Mouse (Mus musculus): Measurements from ENCODE around the gene 3110070M22Rik. TPM values are rescaled to one million over a fixed set of nuclear protein-coding genes. Genes with fewer than 3 reads are reported as not detected.
A peak's percentile ranks its signal among the peaks of the same experiment; 100 is the strongest.
"Not testable (repeated sequence)": the region's sequence is repeated elsewhere in the genome, so short reads cannot be mapped to it uniquely, and the experiment has no call there.

The 3110070M22Rik gene
- 1.4 and 1.8 TPM in 2 replicates for polyA plus RNA-seq (2015; fragmentation: Nextera tagmentation; extraction: Ambion mirVana)

DNA sequence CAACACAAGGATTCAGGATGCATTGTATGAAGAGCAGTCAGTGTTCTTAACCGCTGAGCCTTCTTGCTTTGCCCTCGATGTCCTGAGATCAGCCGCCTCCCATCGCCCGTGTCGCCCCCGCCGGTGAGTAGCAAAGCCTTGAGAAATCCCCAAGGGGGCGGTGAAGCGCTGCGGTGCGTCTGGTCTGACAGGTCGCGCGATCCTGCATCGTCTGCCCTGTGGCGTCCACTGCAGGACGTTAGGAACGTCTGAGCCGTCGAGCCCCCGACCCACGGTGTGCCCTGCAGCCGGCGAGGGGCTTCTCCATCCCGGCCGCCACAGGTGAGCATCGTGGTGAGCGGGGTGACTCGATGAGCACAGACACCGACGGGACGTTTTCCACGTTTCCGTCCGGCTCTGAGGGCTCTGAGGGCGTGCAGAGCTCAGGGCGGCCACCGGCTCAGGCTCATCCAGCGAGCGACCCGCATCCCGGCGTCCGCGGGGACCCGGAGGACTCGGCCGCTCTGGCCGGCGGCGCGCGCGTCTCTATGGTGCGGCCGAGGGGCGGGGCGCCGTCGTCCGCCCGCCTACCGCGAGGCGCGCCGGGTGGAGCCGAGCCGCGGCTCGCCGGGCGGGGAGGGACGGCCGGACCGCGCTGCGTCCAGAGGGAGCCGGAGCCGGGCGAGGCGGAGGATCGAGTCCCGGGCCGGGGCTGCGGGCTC is at the start of gene 3110070M22Rik, which contains the start of gene Tmem267:
3110070M22Rik (minus strand) TSS at position 504 of the 701 bp plus-strand sequence.
Tmem267 (plus strand) TSS at position 160 of the 701 bp plus-strand sequence.
- Histone ChIP-seq H3K27me3 (no peaks in the 10 kb centered on the region), H3K27ac (replicated peaks) (peak within 1 kb of the TSS; percentile 1; the same call in 1 of the 2 replicates), H3K4me3 (replicated peaks) (no peak within 1 kb of the TSS), H3K4me1 (no peaks in the 10 kb centered on the region), H3K9me3 (replicated peaks) (peaks cover 16% of the 10 kb centered on the region), H3K9ac (no peak within 1 kb of the TSS), H3K36me3 (peaks cover 32% of the 10 kb centered on the region), H3K4me2 (replicated peaks) (peak within 1 kb of the TSS; percentile 30)
- WGBS = 81% methylated on average over 87 of the region's 87 CpGs
- no peak for ATAC-seq (ENCODE audit: insufficient number of reproducible peaks, low FRiP score, low TSS enrichment, low read depth)

DNA sequence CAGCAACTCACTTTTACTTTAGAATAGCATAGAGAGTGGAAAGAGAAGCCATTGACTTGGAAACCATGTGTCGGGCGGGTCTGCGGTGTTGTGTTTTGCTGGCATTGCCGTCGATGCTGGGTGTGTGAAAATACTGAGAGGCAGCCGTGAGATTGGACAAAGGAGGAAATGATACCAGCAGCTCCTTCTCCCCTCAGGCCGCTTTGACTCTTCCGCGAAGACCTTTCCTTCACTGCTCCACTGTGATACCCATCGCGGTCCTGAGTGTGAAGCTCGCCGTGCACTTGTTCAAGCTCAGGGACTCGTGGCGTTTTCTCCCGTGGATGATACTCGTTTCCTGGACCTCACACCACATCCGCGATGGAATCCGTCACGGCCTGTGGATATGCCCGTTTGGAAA is 6.8 kb upstream of the 3110070M22Rik start:
- peaks cover 19% of the 10 kb centered on the region for H3K9me3 ChIP-seq (replicated peaks)
- not testable (repeated sequence) for H3K4me2 ChIP-seq (replicated peaks); H3K36me3 ChIP-seq; H3K4me1 ChIP-seq; H3K27me3 ChIP-seq; H3K9ac ChIP-seq; H3K27ac ChIP-seq (replicated peaks); H3K4me3 ChIP-seq (replicated peaks)
- ATAC-seq (ENCODE audit: insufficient number of reproducible peaks, low FRiP score, low TSS enrichment, low read depth) = 0 out of 2 replicates have a peak, but pooled peaks have one; percentile 8
- 96% methylated on average over 13 of the region's 22 CpGs for WGBS

DNA sequence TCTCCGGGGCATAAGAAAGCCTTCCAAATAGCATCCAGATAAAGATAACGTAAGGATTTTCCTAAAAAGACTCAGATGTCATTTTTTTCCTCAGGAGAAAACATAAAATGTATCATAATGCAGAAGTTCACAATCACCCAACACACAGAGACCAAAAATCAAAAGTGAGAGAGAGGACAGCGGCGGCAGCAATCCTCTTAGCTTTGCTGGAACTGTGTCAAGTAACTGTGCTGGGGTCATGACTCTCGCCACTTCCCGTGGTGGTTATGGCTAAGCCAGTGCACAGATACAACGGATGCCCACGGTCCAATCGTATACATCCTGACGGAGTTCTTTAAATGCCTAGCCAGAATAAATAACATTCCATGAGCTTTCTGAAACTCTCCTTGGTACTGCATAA is 3.9 kb upstream of the 3110070M22Rik start:
- not testable (repeated sequence) for H3K4me3 ChIP-seq (replicated peaks); H3K9ac ChIP-seq; H3K4me2 ChIP-seq (replicated peaks); H3K4me1 ChIP-seq; H3K27ac ChIP-seq (replicated peaks); H3K36me3 ChIP-seq; H3K27me3 ChIP-seq
- H3K9me3 ChIP-seq (replicated peaks) = peaks cover 20% of the 10 kb centered on the region
- peak; percentile 6; the same call in 1 of the 2 replicates for ATAC-seq (ENCODE audit: insufficient number of reproducible peaks, low FRiP score, low TSS enrichment, low read depth)
- WGBS = 90% methylated on average over 10 of the region's 10 CpGs

DNA sequence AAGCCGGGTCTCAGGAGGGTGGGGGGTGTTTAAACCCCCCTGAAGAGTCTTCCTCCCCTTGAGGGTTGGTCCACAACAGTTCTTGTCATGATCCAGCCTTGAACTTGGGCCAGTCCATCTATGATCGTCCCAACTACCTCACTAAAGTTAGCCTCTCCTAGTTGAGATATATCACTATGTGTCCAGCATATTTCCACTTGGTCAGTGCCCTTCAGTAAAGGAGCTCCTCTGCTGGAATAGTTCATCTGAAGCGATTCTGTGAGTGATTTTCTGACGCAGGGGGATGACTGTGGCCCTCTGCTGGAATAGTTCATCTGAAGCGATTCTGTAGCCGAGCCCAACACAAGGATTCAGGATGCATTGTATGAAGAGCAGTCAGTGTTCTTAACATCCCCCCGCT is 829 bp downstream of the 3110070M22Rik start:
- Histone ChIP-seq H3K4me1 (no peaks in the 10 kb centered on the region), H3K4me2 (replicated peaks) (peak overlapping the region; percentile 30), H3K27me3 (no peaks in the 10 kb centered on the region), H3K4me3 (replicated peaks) (no peak overlapping the region), H3K9ac (no peak overlapping the region), H3K27ac (replicated peaks) (no peak overlapping the region), H3K9me3 (replicated peaks) (peaks cover 15% of the 10 kb centered on the region), H3K36me3 (peaks cover 34% of the 10 kb centered on the region)
- WGBS = 61% methylated on average over 7 of the region's 7 CpGs
- ATAC-seq (ENCODE audit: insufficient number of reproducible peaks, low FRiP score, low TSS enrichment, low read depth) = no peak

DNA sequence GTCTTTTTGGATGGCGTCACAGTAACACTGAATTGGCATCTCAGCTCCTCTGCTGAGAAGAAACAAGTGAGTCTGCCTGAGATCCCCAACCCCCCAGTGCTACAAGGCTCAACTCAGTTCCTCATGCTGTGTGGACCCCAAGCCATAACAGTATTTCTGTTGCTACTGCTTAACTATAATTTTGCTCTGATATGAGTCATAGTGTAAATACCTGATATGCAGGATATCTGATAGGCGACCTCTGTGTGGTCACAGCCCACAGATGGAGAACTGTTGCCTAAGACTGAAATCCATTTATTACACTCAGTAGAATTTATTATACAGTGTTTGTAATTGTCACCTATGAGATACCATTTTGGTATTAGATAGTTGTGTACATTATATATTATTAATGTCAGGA is 10.4 kb downstream of the 3110070M22Rik start:
- Histone ChIP-seq H3K27ac (replicated peaks) (no peak overlapping the region), H3K9ac (no peak overlapping the region), H3K4me1 (no peaks in the 10 kb centered on the region), H3K36me3 (peaks cover 67% of the 10 kb centered on the region), H3K27me3 (no peaks in the 10 kb centered on the region), H3K9me3 (replicated peaks) (no peaks in the 10 kb centered on the region), H3K4me3 (replicated peaks) (no peak overlapping the region), H3K4me2 (replicated peaks) (no peak overlapping the region)
- no peak for ATAC-seq (ENCODE audit: insufficient number of reproducible peaks, low FRiP score, low TSS enrichment, low read depth)
- WGBS = 91% methylated on average over 2 of the region's 2 CpGs

DNA sequence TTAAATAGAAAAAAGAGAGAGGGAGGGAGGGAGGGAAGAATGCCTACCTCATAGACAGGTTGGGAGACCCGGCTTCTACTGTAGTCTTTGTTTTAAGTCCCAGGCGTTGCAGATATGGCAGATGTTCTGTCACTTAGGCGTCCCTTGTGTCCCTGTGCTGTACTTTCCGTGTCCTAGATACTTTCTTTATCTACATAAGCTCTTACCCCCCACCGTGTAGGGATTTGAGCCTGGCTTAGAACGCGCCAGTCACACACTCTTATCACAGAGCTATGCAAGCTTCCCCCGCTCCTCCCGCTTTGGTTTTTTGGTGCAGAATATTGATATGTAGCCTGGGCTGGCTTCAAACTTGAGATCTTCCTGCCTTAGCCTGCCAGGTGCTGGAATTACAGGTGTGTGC is 11.6 kb downstream of the 3110070M22Rik start:
- Histone ChIP-seq H3K4me1 (no peaks in the 10 kb centered on the region), H3K4me2 (replicated peaks) (no peak overlapping the region), H3K9ac (no peak overlapping the region), H3K27me3 (no peaks in the 10 kb centered on the region), H3K9me3 (replicated peaks) (no peaks in the 10 kb centered on the region), H3K27ac (replicated peaks) (no peak overlapping the region), H3K36me3 (peaks cover 74% of the 10 kb centered on the region), H3K4me3 (replicated peaks) (no peak overlapping the region)
- WGBS = 90% methylated on average over 9 of the region's 9 CpGs
- no peak for ATAC-seq (ENCODE audit: insufficient number of reproducible peaks, low FRiP score, low TSS enrichment, low read depth)

DNA sequence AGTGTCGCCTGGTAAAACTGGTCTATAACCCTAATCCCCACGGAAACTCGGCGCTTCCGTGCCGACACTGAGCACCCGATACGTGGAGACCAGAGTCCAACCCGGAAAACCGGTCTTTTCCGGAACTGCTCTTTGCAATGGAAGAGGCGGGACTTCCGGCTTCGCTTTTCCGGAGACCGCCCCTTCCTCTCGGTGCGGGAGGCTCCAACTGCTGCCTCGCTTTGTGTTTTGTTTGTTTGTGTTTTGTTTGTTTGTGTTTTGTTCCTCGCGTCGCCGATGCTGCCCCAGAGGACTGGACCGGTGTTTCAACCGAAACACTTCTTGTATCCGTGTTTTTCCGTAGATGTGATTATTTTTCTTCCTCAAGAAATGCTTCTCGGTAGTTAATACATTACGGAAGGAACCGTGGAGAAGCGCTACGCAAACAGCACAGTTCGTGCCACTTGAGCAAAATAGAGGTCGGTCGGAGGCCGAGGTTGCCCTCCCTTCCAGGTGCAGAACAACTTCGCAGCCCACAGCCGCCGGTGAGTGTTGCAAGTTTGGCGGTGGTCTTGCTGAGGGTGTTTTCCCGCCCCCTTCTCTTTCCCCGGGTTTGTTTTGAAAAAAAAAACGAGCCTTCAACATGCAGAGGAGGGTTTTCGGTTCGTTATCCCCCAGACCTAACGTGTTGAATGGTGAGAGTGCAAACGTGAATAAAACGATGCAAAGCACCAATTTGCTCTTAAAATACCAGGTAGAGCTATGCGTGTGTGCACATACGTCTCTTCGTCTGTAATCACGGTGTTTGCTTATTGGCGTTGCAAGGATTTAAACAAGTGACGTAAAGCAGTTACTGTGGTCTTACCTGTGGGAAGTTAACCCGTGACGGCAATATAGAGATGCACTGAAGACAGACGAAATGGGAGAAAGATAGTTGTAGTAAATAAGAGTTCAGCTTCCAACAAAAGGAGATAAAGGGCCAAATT is 25.3 kb downstream of the 3110070M22Rik start, which contains the start of gene 4833420G17Rik:
4833420G17Rik (plus strand) TSS at position 173 of the 965 bp plus-strand sequence.
- H3K36me3 ChIP-seq = peaks cover 31% of the 10 kb centered on the region
- 9% methylated on average over 57 of the region's 57 CpGs for WGBS
- peak; percentile 92 for ATAC-seq (ENCODE audit: insufficient number of reproducible peaks, low FRiP score, low TSS enrichment, low read depth)
- H3K4me3 ChIP-seq (replicated peaks) = peak within 1 kb of the TSS; percentile 74
- peak within 1 kb of the TSS; percentile 68 for H3K9ac ChIP-seq
- no peaks in the 10 kb centered on the region for H3K27me3 ChIP-seq
- H3K9me3 ChIP-seq (replicated peaks) = no peaks in the 10 kb centered on the region
- peak within 1 kb of the TSS; percentile 65 for H3K4me2 ChIP-seq (replicated peaks)
- peak within 1 kb of the TSS; percentile 86 for H3K27ac ChIP-seq (replicated peaks)
- H3K4me1 ChIP-seq = peaks cover 10% of the 10 kb centered on the region

DNA sequence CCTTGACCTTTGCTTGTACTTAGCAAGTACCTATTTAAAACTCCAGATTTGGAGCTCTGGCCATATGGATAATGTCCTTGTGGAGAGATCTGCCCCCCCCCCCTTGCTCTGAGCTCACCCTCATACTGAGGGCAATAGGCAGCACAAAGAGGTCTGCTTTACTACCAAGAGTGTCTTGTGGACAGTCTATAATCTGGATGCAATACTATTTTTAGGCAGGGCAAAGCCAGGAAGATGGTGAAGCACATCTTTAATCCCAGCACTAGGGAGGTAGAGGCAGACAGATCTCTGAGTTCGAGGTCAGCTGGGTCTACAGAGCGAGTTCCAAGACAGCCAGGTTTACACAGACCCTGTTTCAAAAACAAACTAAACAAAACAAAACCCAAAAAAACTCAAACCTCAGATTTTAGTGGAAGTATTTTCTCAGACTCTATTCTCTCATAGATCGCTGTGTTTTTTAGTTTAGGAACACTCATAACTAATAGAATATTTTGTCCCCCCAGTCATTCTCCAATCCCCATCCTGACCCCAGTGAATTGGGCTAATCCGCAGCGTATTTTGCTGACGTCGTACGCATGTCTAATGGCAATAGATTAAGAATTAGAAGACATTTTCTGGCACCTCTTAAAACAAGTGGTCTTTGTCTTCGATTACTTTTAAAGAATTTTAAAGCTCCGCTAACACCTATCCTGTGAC is 26.1 kb downstream of the 3110070M22Rik start:
- peaks cover 10% of the 10 kb centered on the region for H3K4me1 ChIP-seq
- H3K9ac ChIP-seq = peak overlapping the region; percentile 68
- no peaks in the 10 kb centered on the region for H3K9me3 ChIP-seq (replicated peaks)
- peak overlapping the region; percentile 65 for H3K4me2 ChIP-seq (replicated peaks)
- peak; percentile 65 for ATAC-seq (ENCODE audit: insufficient number of reproducible peaks, low FRiP score, low TSS enrichment, low read depth)
- 11% methylated on average over 10 of the region's 10 CpGs for WGBS
- H3K27ac ChIP-seq (replicated peaks) = peak overlapping the region; percentile 86
- no peaks in the 10 kb centered on the region for H3K27me3 ChIP-seq
- peaks cover 25% of the 10 kb centered on the region for H3K36me3 ChIP-seq
- peak overlapping the region; percentile 74 for H3K4me3 ChIP-seq (replicated peaks)

DNA sequence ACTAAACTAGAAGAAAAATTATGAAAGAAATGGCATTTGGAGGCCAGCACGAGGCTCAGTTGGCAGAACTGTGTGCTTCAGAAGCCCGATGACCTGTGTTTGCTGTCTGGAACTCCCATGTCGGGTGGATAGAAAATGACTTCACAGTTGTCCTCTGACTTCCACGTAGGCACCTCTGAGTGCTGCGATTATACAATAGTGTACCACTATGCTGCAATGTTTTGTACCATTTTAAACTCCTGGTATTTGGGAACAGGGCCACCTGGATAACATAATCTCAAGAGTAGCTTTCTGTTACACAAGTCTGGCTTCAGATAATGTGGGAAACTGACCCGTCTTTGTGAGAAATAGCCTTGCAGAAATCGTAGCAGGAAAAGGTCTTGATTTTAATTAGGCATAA is 31.8 kb downstream of the 3110070M22Rik start:
- 91% methylated on average over 7 of the region's 7 CpGs for WGBS
- H3K9me3 ChIP-seq (replicated peaks) = no peaks in the 10 kb centered on the region
- ATAC-seq (ENCODE audit: insufficient number of reproducible peaks, low FRiP score, low TSS enrichment, low read depth) = no peak
- H3K27me3 ChIP-seq = no peaks in the 10 kb centered on the region
- H3K4me3 ChIP-seq (replicated peaks) = no peak overlapping the region
- H3K4me1 ChIP-seq = no peaks in the 10 kb centered on the region
- H3K9ac ChIP-seq = no peak overlapping the region
- peaks cover 39% of the 10 kb centered on the region for H3K36me3 ChIP-seq
- H3K4me2 ChIP-seq (replicated peaks) = no peak overlapping the region
- H3K27ac ChIP-seq (replicated peaks) = no peak overlapping the region

DNA sequence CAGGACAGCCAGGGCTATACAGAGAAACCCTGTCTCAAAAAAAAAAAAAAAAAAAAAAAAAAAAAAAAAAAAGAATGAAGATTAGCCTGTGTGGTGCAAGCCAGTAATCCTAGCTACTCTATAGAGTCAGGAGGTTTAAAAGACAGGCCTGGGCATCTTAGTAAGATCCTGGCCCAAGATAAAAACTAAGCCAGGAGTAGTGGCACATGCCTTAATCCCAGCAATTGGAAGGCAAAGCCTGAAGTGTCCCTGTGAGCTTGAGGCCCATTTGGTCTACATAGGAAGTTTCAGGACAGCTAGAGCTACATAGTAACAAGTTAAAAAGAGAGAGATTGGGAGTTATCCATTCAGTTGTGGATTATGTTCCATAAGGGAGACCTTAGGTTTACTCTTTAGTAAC is 33.1 kb downstream of the 3110070M22Rik start:
- H3K27me3 ChIP-seq = no peaks in the 10 kb centered on the region
- no peak for ATAC-seq (ENCODE audit: insufficient number of reproducible peaks, low FRiP score, low TSS enrichment, low read depth)
- no peak overlapping the region for H3K27ac ChIP-seq (replicated peaks)
- H3K4me1 ChIP-seq = no peaks in the 10 kb centered on the region
- H3K9me3 ChIP-seq (replicated peaks) = no peaks in the 10 kb centered on the region
- H3K9ac ChIP-seq = no peak overlapping the region
- H3K36me3 ChIP-seq = peaks cover 51% of the 10 kb centered on the region
- H3K4me2 ChIP-seq (replicated peaks) = no peak overlapping the region
- no peak overlapping the region for H3K4me3 ChIP-seq (replicated peaks)

DNA sequence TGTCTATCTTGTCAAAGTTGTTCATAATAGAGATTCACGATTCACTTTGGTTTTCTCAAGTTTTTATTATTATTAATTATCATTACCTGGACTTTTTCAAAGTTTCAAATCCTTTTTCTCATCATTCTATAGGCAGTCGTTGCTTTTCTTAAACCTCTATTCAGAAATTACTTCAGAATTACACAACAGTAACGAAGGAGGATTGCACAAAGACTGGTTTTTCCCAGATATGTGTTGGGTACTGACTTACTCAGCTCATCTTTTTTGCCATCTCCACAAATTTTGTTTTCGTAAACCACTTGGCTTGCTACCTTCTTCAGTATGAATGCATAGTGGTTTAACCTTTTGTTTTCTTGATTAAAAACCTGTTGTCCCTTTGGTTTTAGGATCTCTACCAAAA is 34.6 kb downstream of the 3110070M22Rik start:
- H3K9me3 ChIP-seq (replicated peaks) = no peaks in the 10 kb centered on the region
- H3K4me3 ChIP-seq (replicated peaks) = no peak overlapping the region
- H3K4me1 ChIP-seq = no peaks in the 10 kb centered on the region
- H3K9ac ChIP-seq = no peak overlapping the region
- H3K36me3 ChIP-seq = peaks cover 46% of the 10 kb centered on the region
- 90% methylated on average over 4 of the region's 4 CpGs for WGBS
- no peak overlapping the region for H3K4me2 ChIP-seq (replicated peaks)
- H3K27ac ChIP-seq (replicated peaks) = no peak overlapping the region
- no peak for ATAC-seq (ENCODE audit: insufficient number of reproducible peaks, low FRiP score, low TSS enrichment, low read depth)
- H3K27me3 ChIP-seq = no peaks in the 10 kb centered on the region
